Comparison of ENCODE assay signal across 10 mouse cellular contexts in genomic region chr6:124925173-124925793, GRCm38 (mm10). TPM values are rescaled to one million over a fixed set of nuclear protein-coding genes. Genes with fewer than 3 reads are reported as not detected.
DNase-seq lines count a peak whose midpoint lies in the region; ATAC-seq and TF ChIP-seq lines count a peak whose summit lies in the region.
"Had no signal": no experiment of that assay in that cellular context is flagged by ENCODE, and none has a peak within 500 bp of the region (broad histone marks: within the 10 kb centered on the region; RNA-seq: fewer than 3 reads in every experiment).

No protein-coding gene starts in this region.

- no peak for ATAC-seq in limb, embryonic 14.5 days (ENCODE audit: low FRiP score, low read depth)
- 0 out of 2 replicates have a peak, but pooled peaks have one; percentile 19 for ATAC-seq in stomach, embryonic 16.5 days (ENCODE audit: insufficient read depth, low FRiP score)

- peak overlapping the region; percentile 62 for H3K4me3 ChIP-seq in lung, adult 2 months (replicated peaks; ENCODE audit: extremely low read depth, low read depth, low read length)
- 0 out of 2 replicates have a peak overlapping the region, but pooled peaks have one; percentile 5 for H3K4me3 ChIP-seq in limb, embryonic 14.5 days (replicated peaks; ENCODE audit: low read length)
- peak overlapping the region; percentile 37 for H3K4me3 ChIP-seq in stomach, embryonic 16.5 days (replicated peaks; ENCODE audit: low read length)
- H3K4me3 ChIP-seq: hindbrain, embryonic 15.5 days had no signal

- WGBS in lung, adult 2 months = 34% methylated on average over 12 of the region's 12 CpGs
- 9% methylated on average over 12 of the region's 12 CpGs for WGBS in limb, embryonic 14.5 days
- WGBS in stomach, embryonic 16.5 days = 14% methylated on average over 12 of the region's 12 CpGs

- H3K27ac ChIP-seq in limb, embryonic 14.5 days (replicated peaks; ENCODE audit: low read depth, low read length) = peak overlapping the region; percentile 44
- H3K27ac ChIP-seq in stomach, embryonic 16.5 days (ENCODE audit: low read length) = peak overlapping the region; percentile 98
- H3K27ac ChIP-seq: hindbrain, embryonic 15.5 days had no signal

- DNase-seq in cerebellum, adult 11-12 months = peak; percentile 21
- DNase-seq in cerebellum, postnatal 14 days = no peak
- DNase-seq in lung, adult 2 months = no peak
- DNase-seq in lung, postnatal 25 days (ENCODE audit: low spot score) = no peak
- DNase-seq in limb, embryonic 14.5 days (ENCODE audit: low spot score) = no peak
- no peak for DNase-seq in left cerebral cortex, postnatal 25 days (ENCODE audit: low spot score in 2 of 2)
- DNase-seq in cerebellum, postnatal 25 days = no peak

- 0 out of 2 replicates have a peak, but pooled peaks have one; percentile 10 for TF ChIP-seq POLR2A in lung, adult 2 months (IDR thresholded peaks at IDR 0.05; ENCODE audit: borderline replicate concordance, extremely low read depth, low read depth, low read length)
- no peak for TF ChIP-seq POLR2A in limb, embryonic 14.5 days (IDR thresholded peaks at IDR 0.05; ENCODE audit: borderline replicate concordance, extremely low read depth, insufficient read depth, insufficient read length)

- H3K36me3 ChIP-seq in limb, embryonic 14.5 days (ENCODE audit: control insufficient read depth, insufficient read depth, low read length) = no peaks in the 10 kb centered on the region
- H3K36me3 ChIP-seq in stomach, embryonic 16.5 days (ENCODE audit: control insufficient read depth, insufficient read depth, low read length) = no peaks in the 10 kb centered on the region
- H3K36me3 ChIP-seq: hindbrain, embryonic 15.5 days had no signal

- no peak overlapping the region for H3K9ac ChIP-seq in limb, embryonic 14.5 days (ENCODE audit: low read depth, low read length, severe bottlenecking)
- peak overlapping the region; percentile 73 for H3K9ac ChIP-seq in stomach, embryonic 16.5 days (ENCODE audit: low read length)
- H3K9ac ChIP-seq: hindbrain, embryonic 15.5 days had no signal

- peak overlapping the region; percentile 41 for H3K4me2 ChIP-seq in limb, embryonic 14.5 days (replicated peaks; ENCODE audit: low read depth, low read length, severe bottlenecking)
- peak overlapping the region; percentile 61 for H3K4me2 ChIP-seq in stomach, embryonic 16.5 days (ENCODE audit: low read depth, low read length)
- H3K4me2 ChIP-seq: hindbrain, embryonic 15.5 days had no signal

- H3K9me3 ChIP-seq in limb, embryonic 14.5 days (ENCODE audit: control insufficient read depth, low read length) = no peaks in the 10 kb centered on the region
- H3K9me3 ChIP-seq in stomach, embryonic 16.5 days (replicated peaks; ENCODE audit: control insufficient read depth, low read length) = no peaks in the 10 kb centered on the region
- H3K9me3 ChIP-seq: hindbrain, embryonic 15.5 days had no signal

- intact Hi-C loops in left cerebral cortex, postnatal 25 days (cut with DNase I) = no loop called here

- peaks cover 17% of the 10 kb centered on the region for H3K4me1 ChIP-seq in lung, adult 2 months (ENCODE audit: control insufficient read depth, insufficient read depth, low read length)
- H3K4me1 ChIP-seq in limb, embryonic 14.5 days (ENCODE audit: control insufficient read depth, insufficient read depth, low read length) = peaks cover 33% of the 10 kb centered on the region
- peaks cover 37% of the 10 kb centered on the region for H3K4me1 ChIP-seq in stomach, embryonic 16.5 days (ENCODE audit: control insufficient read depth, insufficient read depth, low read length)

- no peak for TF ChIP-seq CTCF in lung, adult 2 months (IDR thresholded peaks at IDR 0.05; ENCODE audit: insufficient read depth, low read length)

- no peaks in the 10 kb centered on the region for H3K27me3 ChIP-seq in limb, embryonic 14.5 days (ENCODE audit: control insufficient read depth, insufficient read depth, low read length)
- H3K27me3 ChIP-seq in stomach, embryonic 16.5 days (ENCODE audit: control insufficient read depth, insufficient read depth, low read length) = no peaks in the 10 kb centered on the region
- H3K27me3 ChIP-seq: hindbrain, embryonic 15.5 days had no signal

RNA-seq across cellular contexts. Expression of gene Ptms, which starts 5.4 kb away (rescaled TPM):
- 1,982 and 2,310 TPM in 2 replicates for polyA plus RNA-seq in lung, adult 2 months (2012; rRNA removed)
- 1,126 and 1,778 TPM in 2 replicates for polyA plus RNA-seq in limb, embryonic 14.5 days (2012; rRNA removed)
- 306 and 353 TPM in 2 replicates for polyA plus RNA-seq in limb, embryonic 14.5 days (2014; fragmentation: Nextera tagmentation; extraction: Ambion mirVana)
- 177 and 180 TPM in 2 replicates for polyA plus RNA-seq in stomach, embryonic 16.5 days (2015; fragmentation: Nextera tagmentation; extraction: Ambion mirVana)
- 1,000 to 10,000 TPM in 1 of 2 experiments, 100 to 1,000 TPM in 1; 954 to 1,041 TPM for total RNA-seq in left cerebral cortex, postnatal 25 days (2021)

RNA-seq across cellular contexts. Expression of gene Mlf2, which starts 5.9 kb away (rescaled TPM):
- 313 and 336 TPM in 2 replicates for polyA plus RNA-seq in lung, adult 2 months (2012; rRNA removed)
- polyA plus RNA-seq in limb, embryonic 14.5 days (2012; rRNA removed) = 407 and 471 TPM in 2 replicates
- 355 and 380 TPM in 2 replicates for polyA plus RNA-seq in limb, embryonic 14.5 days (2014; fragmentation: Nextera tagmentation; extraction: Ambion mirVana)
- 283 and 299 TPM in 2 replicates for polyA plus RNA-seq in stomach, embryonic 16.5 days (2015; fragmentation: Nextera tagmentation; extraction: Ambion mirVana)
- 100 to 1,000 TPM; 648 to 675 TPM for total RNA-seq in left cerebral cortex, postnatal 25 days (2021)

RNA-seq across cellular contexts. Expression of gene Lag3, which starts 13.8 kb away (rescaled TPM):
- 1.4 and 1.9 TPM in 2 replicates for polyA plus RNA-seq in lung, adult 2 months (2012; rRNA removed)
- 2.3 and 3.2 TPM in 2 replicates for polyA plus RNA-seq in limb, embryonic 14.5 days (2012; rRNA removed)
- 2.0 and 2.6 TPM in 2 replicates for polyA plus RNA-seq in limb, embryonic 14.5 days (2014; fragmentation: Nextera tagmentation; extraction: Ambion mirVana)
- polyA plus RNA-seq in stomach, embryonic 16.5 days (2015; fragmentation: Nextera tagmentation; extraction: Ambion mirVana) = 1.2 and 1.3 TPM in 2 replicates
- 1 to 10 TPM; 2.9 to 3.6 TPM for total RNA-seq in left cerebral cortex, postnatal 25 days (2021)

RNA-seq across cellular contexts. Expression of gene Cd4, which starts 37.3 kb away (rescaled TPM):
- 1.9 and 2.7 TPM in 2 replicates for polyA plus RNA-seq in lung, adult 2 months (2012; rRNA removed)
- polyA plus RNA-seq in limb, embryonic 14.5 days (2012; rRNA removed) = 0.23 and 0.26 TPM in 2 replicates
- 0.10 and 0.51 TPM in 2 replicates for polyA plus RNA-seq in limb, embryonic 14.5 days (2014; fragmentation: Nextera tagmentation; extraction: Ambion mirVana)
- 0.46 TPM in 2 replicates for polyA plus RNA-seq in stomach, embryonic 16.5 days (2015; fragmentation: Nextera tagmentation; extraction: Ambion mirVana)
- total RNA-seq in left cerebral cortex, postnatal 25 days (2021) = 1 to 10 TPM; 2.8 to 8.7 TPM
- polyA plus RNA-seq: neural tube, embryonic 11.5 days had no signal

RNA-seq across cellular contexts. Expression of gene Cops7a, which starts 40.1 kb away (rescaled TPM):
- polyA plus RNA-seq in lung, adult 2 months (2012; rRNA removed) = 178 and 213 TPM in 2 replicates
- polyA plus RNA-seq in limb, embryonic 14.5 days (2012; rRNA removed) = 215 and 251 TPM in 2 replicates
- 137 and 144 TPM in 2 replicates for polyA plus RNA-seq in limb, embryonic 14.5 days (2014; fragmentation: Nextera tagmentation; extraction: Ambion mirVana)
- 140 and 156 TPM in 2 replicates for polyA plus RNA-seq in stomach, embryonic 16.5 days (2015; fragmentation: Nextera tagmentation; extraction: Ambion mirVana)
- 100 to 1,000 TPM; 149 to 163 TPM for total RNA-seq in left cerebral cortex, postnatal 25 days (2021)

Comparison
In these comparisons a context has a peak if more than half of its experiments do, and no peak if none do; other contexts are left out.
1. H3K4me3 ChIP-seq: peak in every context shown above with its lines; median percentile 62 in lung, adult 2 months; 37 in stomach, embryonic 16.5 days; 5 in limb, embryonic 14.5 days.